Mouse (Mus musculus): ENCODE results near the gene Upb1.

DNA sequence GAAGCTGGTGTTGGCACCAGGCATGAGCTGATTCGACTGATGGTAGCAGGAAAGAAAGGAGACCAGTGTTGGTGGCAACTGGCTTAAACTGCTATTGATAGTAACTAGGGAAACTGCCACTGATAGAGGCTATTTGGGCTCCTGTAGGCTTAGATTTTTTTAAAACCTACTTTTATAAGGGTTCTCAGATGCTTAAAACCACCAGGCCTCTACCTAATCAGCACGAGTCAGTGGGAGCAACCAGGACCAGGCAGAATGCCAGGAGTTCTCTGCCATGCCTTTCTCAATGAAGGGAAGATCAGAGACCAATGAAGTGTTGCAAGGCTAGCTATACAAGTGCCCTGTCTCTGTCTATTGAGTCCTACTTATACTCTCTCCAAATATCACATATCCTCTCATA, 88.6 kb downstream of the Upb1 start:
- TF ChIP-seq CTCF (IDR thresholded peaks at IDR 0.05; ENCODE audit: extremely low read depth, insufficient read length, insufficient replicate concordance, low read depth, low read length) (no peak), POLR2A (IDR thresholded peaks at IDR 0.05; ENCODE audit: low read depth, low read length) (no peak)

Measured in small intestine, adult 2 months (tissue).